Mouse (Mus musculus): ENCODE data around the gene Galnt17. TPM values are rescaled to one million over a fixed set of nuclear protein-coding genes. Genes with fewer than 3 reads are reported as not detected.

The Galnt17 gene
- polyA plus RNA-seq, 1 experiment from 2014 or later: 4.7 TPM

DNA sequence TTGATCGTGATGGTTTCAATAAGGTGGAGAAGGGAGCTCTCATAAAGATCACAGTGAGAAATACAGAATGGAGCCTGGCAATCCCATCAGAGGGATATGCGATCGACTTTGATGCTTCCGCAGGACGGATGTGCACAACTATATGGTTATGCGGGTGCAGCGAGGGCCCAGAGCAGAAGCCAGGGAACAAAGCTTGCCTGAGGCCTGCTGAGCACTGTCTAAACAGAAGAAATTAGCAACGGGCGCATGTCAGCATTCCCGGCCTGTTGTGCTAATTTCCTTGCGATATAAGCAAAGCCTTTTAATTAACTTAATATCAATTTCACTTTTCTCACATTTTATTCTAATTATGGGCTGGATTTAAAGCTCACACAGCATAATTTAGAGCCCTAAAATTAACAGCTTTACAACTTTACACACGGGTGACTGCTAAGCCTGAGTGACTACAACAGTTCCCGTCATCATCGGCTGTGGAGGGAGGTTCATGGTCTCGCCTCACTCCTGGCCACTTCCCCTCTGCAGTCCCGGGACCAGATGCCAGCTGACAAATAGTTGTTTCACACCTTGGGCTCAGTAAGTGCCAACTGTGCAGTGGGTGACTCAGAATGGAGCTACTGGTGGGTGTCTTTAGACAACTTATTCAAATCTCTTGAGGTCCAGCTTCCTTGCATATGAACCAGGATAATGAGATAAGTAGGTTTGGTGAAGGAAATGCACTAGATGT lies 14.4 kb downstream of the Galnt17 start:
- Histone ChIP-seq H3K4me2 (no peak overlapping the region), H3K9me3 (no peaks in the 10 kb centered on the region), H3K4me3 (no peak overlapping the region), H3K9ac (no peak overlapping the region), H3K27me3 (no peaks in the 10 kb centered on the region), H3K36me3 (no peaks in the 10 kb centered on the region), H3K27ac (no peak overlapping the region), H3K4me1 (no peaks in the 10 kb centered on the region)
- 69% methylated on average over 16 of the region's 16 CpGs for WGBS
- ATAC-seq (ENCODE audit: insufficient number of reproducible peaks, low FRiP score, low TSS enrichment, low read depth): no peak

DNA sequence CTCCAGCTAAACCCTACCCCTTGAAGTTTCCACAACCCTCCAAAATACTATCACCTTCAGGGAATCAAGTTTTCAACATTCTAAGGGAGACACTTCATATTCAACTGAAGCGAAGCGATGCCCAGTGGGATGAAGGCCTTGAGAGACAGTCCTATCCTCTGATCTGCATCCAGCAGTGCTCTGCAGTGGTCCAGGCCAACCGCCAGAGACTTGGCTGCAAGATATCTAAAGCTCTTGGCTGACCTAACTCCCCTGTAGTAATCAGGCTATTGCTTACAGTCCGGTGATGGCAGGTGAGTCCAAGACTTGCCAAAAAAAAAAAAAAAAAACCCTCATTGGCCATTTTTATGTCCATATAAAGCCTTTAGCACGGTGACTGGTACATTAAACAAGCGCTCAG lies 21.2 kb downstream of the Galnt17 start:
- H3K4me2 ChIP-seq: no peak overlapping the region
- no peaks in the 10 kb centered on the region for H3K36me3 ChIP-seq
- H3K27me3 ChIP-seq: no peaks in the 10 kb centered on the region
- WGBS: 63% methylated on average over 6 of the region's 6 CpGs
- no peak overlapping the region for H3K27ac ChIP-seq
- no peaks in the 10 kb centered on the region for H3K9me3 ChIP-seq
- H3K4me1 ChIP-seq: no peaks in the 10 kb centered on the region
- H3K9ac ChIP-seq: no peak overlapping the region
- no peak overlapping the region for H3K4me3 ChIP-seq
- ATAC-seq (ENCODE audit: insufficient number of reproducible peaks, low FRiP score, low TSS enrichment, low read depth): no peak

- Histone ChIP-seq H3K9ac (no peak overlapping the region), H3K4me1 (no peaks in the 10 kb centered on the region), H3K36me3 (no peaks in the 10 kb centered on the region), H3K27me3 (no peaks in the 10 kb centered on the region), H3K4me2 (no peak overlapping the region), H3K4me3 (no peak overlapping the region), H3K9me3 (no peaks in the 10 kb centered on the region), H3K27ac (no peak overlapping the region)
- 80% methylated on average over 2 of the region's 2 CpGs for WGBS
- no peak for ATAC-seq (ENCODE audit: insufficient number of reproducible peaks, low FRiP score, low TSS enrichment, low read depth)
Observed at GRCm38 (mm10) chr5:131286680-131287079, 21.6 kb downstream of the Galnt17 start.

- no peak for ATAC-seq (ENCODE audit: insufficient number of reproducible peaks, low FRiP score, low TSS enrichment, low read depth)
- H3K27me3 ChIP-seq: no peaks in the 10 kb centered on the region
- H3K36me3 ChIP-seq: no peaks in the 10 kb centered on the region
- no peak overlapping the region for H3K4me3 ChIP-seq
- 38% methylated on average over 2 of the region's 2 CpGs for WGBS
- H3K9me3 ChIP-seq: no peaks in the 10 kb centered on the region
- no peak overlapping the region for H3K9ac ChIP-seq
- no peak overlapping the region for H3K27ac ChIP-seq
- no peaks in the 10 kb centered on the region for H3K4me1 ChIP-seq
- no peak overlapping the region for H3K4me2 ChIP-seq
Observed at GRCm38 (mm10) chr5:131280349-131280748, 27.9 kb downstream of the Galnt17 start.

DNA sequence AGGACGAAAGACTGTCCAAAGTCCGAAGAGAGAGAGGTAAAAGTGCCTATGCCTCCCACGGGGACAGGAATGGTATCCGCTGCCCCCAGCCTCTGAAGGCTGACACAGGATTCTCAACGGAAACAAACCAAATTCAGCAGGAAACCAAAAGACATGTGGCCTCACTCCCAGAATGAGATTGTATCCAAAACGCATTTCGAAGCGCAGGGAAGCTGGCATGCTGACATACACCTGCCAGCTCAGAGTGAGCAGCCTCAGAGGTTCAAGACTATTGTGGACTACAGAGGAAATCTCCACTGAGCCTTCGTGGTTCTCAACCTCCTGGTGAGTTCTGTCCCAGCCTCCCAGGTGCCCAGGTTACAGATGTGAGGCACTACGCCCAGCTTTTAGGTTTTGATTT lies 29.0 kb downstream of the Galnt17 start:
- Histone ChIP-seq H3K9ac (no peak overlapping the region), H3K4me1 (no peaks in the 10 kb centered on the region), H3K4me2 (no peak overlapping the region), H3K36me3 (no peaks in the 10 kb centered on the region), H3K9me3 (no peaks in the 10 kb centered on the region), H3K27ac (no peak overlapping the region), H3K4me3 (no peak overlapping the region), H3K27me3 (no peaks in the 10 kb centered on the region)
- 74% methylated on average over 10 of the region's 10 CpGs for WGBS
- no peak for ATAC-seq (ENCODE audit: insufficient number of reproducible peaks, low FRiP score, low TSS enrichment, low read depth)

GRCm38 (mm10) chr5:131277227-131277626 lies 31.1 kb downstream of the Galnt17 start:
- no peaks in the 10 kb centered on the region for H3K36me3 ChIP-seq
- WGBS: 59% methylated on average over 7 of the region's 7 CpGs
- no peaks in the 10 kb centered on the region for H3K4me1 ChIP-seq
- no peaks in the 10 kb centered on the region for H3K9me3 ChIP-seq
- H3K4me2 ChIP-seq: no peak overlapping the region
- no peak for ATAC-seq (ENCODE audit: insufficient number of reproducible peaks, low FRiP score, low TSS enrichment, low read depth)
- H3K4me3 ChIP-seq: no peak overlapping the region
- no peak overlapping the region for H3K27ac ChIP-seq
- H3K27me3 ChIP-seq: no peaks in the 10 kb centered on the region
- H3K9ac ChIP-seq: no peak overlapping the region

GRCm38 (mm10) chr5:131266291-131266690 lies 42.0 kb downstream of the Galnt17 start:
- ATAC-seq (ENCODE audit: insufficient number of reproducible peaks, low FRiP score, low TSS enrichment, low read depth): no peak
- Histone ChIP-seq H3K4me2 (no peak overlapping the region), H3K9me3 (no peaks in the 10 kb centered on the region), H3K9ac (no peak overlapping the region), H3K27ac (no peak overlapping the region), H3K27me3 (no peaks in the 10 kb centered on the region), H3K36me3 (no peaks in the 10 kb centered on the region), H3K4me3 (no peak overlapping the region), H3K4me1 (no peaks in the 10 kb centered on the region)
- WGBS: 76% methylated on average over 2 of the region's 2 CpGs

- Histone ChIP-seq H3K4me2 (no peak overlapping the region), H3K4me3 (no peak overlapping the region), H3K9ac (no peak overlapping the region), H3K4me1 (no peaks in the 10 kb centered on the region), H3K27me3 (no peaks in the 10 kb centered on the region), H3K9me3 (no peaks in the 10 kb centered on the region), H3K36me3 (no peaks in the 10 kb centered on the region), H3K27ac (no peak overlapping the region)
- WGBS: 78% methylated on average over 11 of the region's 11 CpGs
- ATAC-seq (ENCODE audit: insufficient number of reproducible peaks, low FRiP score, low TSS enrichment, low read depth): no peak
Observed at GRCm38 (mm10) chr5:131264145-131264544, 44.2 kb downstream of the Galnt17 start.

- Histone ChIP-seq H3K27me3 (no peaks in the 10 kb centered on the region), H3K9me3 (no peaks in the 10 kb centered on the region), H3K4me1 (0 out of 2 replicates have a peak, but pooled peaks cover 2% of the 10 kb centered on the region), H3K27ac (no peak overlapping the region), H3K4me2 (no peak overlapping the region), H3K36me3 (no peaks in the 10 kb centered on the region), H3K4me3 (no peak overlapping the region), H3K9ac (no peak overlapping the region)
- no peak for ATAC-seq (ENCODE audit: insufficient number of reproducible peaks, low FRiP score, low TSS enrichment, low read depth)
- WGBS: 63% methylated on average over 8 of the region's 8 CpGs
Observed at GRCm38 (mm10) chr5:131250701-131251636, 57.3 kb downstream of the Galnt17 start.

DNA sequence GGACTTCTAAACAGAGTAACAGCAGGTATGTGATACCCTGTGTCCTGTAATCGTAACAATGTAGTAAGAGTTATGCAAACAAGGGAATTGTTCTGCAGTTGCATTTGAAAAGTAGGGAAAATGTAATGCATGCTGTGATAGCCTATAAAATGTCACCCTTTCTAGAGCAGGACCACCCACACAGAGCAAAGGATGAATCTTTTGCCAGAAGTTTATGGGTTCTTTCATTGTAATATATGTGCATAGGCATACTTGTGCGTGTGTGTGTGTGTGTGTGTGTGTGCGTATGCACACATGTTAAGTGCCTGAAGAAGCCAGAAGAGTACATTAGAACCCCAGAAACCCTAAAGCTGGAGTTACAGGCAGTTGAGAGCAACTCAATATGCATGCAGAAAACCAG lies 59.9 kb downstream of the Galnt17 start:
- Histone ChIP-seq H3K27ac (no peak overlapping the region), H3K27me3 (no peaks in the 10 kb centered on the region), H3K4me1 (0 out of 2 replicates have a peak, but pooled peaks cover 2% of the 10 kb centered on the region), H3K9ac (no peak overlapping the region), H3K4me3 (no peak overlapping the region), H3K36me3 (no peaks in the 10 kb centered on the region), H3K9me3 (no peaks in the 10 kb centered on the region), H3K4me2 (no peak overlapping the region)
- WGBS: 78% methylated on average over 3 of the region's 3 CpGs
- ATAC-seq (ENCODE audit: insufficient number of reproducible peaks, low FRiP score, low TSS enrichment, low read depth): no peak

GRCm38 (mm10) chr5:131246591-131246990 lies 61.7 kb downstream of the Galnt17 start:
- Histone ChIP-seq H3K27ac (no peak overlapping the region), H3K9ac (no peak overlapping the region), H3K4me3 (no peak overlapping the region), H3K4me1 (0 out of 2 replicates have a peak, but pooled peaks cover 2% of the 10 kb centered on the region), H3K9me3 (no peaks in the 10 kb centered on the region), H3K36me3 (no peaks in the 10 kb centered on the region), H3K27me3 (no peaks in the 10 kb centered on the region), H3K4me2 (no peak overlapping the region)
- ATAC-seq (ENCODE audit: insufficient number of reproducible peaks, low FRiP score, low TSS enrichment, low read depth): no peak
- WGBS: 96% methylated on average over 6 of the region's 6 CpGs

- no peaks in the 10 kb centered on the region for H3K36me3 ChIP-seq
- no peaks in the 10 kb centered on the region for H3K9me3 ChIP-seq
- H3K4me3 ChIP-seq: no peak overlapping the region
- no peak for ATAC-seq (ENCODE audit: insufficient number of reproducible peaks, low FRiP score, low TSS enrichment, low read depth)
- H3K9ac ChIP-seq: no peak overlapping the region
- H3K27me3 ChIP-seq: no peaks in the 10 kb centered on the region
- H3K4me1 ChIP-seq: no peaks in the 10 kb centered on the region
- H3K27ac ChIP-seq: no peak overlapping the region
- WGBS: 68% methylated on average over 4 of the region's 4 CpGs
- H3K4me2 ChIP-seq: no peak overlapping the region
Observed at GRCm38 (mm10) chr5:131241689-131242088, 66.6 kb downstream of the Galnt17 start.

All from limb, embryonic 15.5 days (tissue).